Mouse (Mus musculus): ENCODE measurements around the gene Baz2a.

DNA sequence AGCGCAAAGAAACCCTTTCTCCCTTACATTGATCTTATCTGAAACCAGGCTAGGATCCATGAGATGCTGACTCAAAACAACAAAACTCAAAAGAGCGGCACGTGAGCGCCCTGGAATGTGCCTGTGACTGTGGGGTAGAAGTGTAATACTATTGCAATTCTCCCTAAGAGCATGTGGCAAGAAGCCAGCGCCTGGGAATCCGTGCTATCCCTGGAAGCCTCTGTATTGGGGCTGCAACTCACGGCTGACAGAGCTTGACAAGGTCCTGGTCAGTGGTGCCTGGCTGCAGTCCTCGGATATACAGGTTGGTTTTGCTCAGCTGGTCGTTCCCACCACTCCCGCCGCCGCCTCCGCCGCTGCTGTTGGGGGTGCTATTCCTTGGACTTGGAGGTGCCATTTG, 59.6 kb downstream of the Baz2a start:
- TF ChIP-seq CTCF (IDR thresholded peaks at IDR 0.05; ENCODE audit: low read depth, low read length) (no peak), TAL1 (conservative IDR thresholded peaks at IDR 0.05; ENCODE audit: low read depth, low read length) (no peak), GATA1 (IDR thresholded peaks at IDR 0.05; ENCODE audit: borderline replicate concordance, low read length) (no peak), POLR2AphosphoS5 (IDR thresholded peaks at IDR 0.05; ENCODE audit: insufficient replicate concordance, low read depth, low read length) (no peak)

Data from G1E (cell line).